Mouse (Mus musculus) right cerebral cortex, postnatal 10 days (tissue): ENCODE measurements around the gene Fut7.

Source experiments
- DNase-seq, 2 experiments: peaks; one replicate each; pipeline ENCODE4 v3.0.0; 2021; ENCODE audit warnings: low spot score in 2 of 2

Fut7 gene

GRCm38 (mm10) chr2:25425481-25425880, 2.4 kb downstream of the Fut7 start:
- DNase-seq: no peak

GRCm38 (mm10) chr2:25426721-25427191, 3.7 kb downstream of the Fut7 start:
- DNase-seq: peak; percentile 79 to 85

DNA sequence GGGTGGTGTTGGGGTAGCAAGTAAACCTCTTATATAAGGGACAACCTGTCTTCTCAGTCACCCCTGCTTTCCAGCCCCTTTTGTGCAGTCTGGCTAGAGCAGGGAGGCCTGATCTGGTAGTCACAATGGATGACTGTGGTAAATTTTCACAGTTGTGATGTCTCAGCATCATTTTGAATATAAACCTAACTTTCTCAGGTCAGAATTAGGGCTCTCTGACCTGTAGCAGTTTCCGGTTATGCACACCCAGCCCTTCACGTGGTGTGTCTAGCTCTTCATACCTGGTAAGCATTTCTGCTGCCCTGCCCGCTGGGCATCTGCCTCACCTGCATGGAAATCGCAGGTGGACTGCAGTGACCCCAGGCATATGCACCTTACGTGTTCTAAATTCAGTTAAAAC, 4.2 kb downstream of the Fut7 start:
- DNase-seq: no peak

- peak; percentile 96 for DNase-seq
These were observed 5.6 kb downstream of the Fut7 start, which contains the start of gene Abca2 for GRCm38 (mm10) chr2:25428442-25429236. Abca2 (plus strand) TSS chr2:25428703.

DNA sequence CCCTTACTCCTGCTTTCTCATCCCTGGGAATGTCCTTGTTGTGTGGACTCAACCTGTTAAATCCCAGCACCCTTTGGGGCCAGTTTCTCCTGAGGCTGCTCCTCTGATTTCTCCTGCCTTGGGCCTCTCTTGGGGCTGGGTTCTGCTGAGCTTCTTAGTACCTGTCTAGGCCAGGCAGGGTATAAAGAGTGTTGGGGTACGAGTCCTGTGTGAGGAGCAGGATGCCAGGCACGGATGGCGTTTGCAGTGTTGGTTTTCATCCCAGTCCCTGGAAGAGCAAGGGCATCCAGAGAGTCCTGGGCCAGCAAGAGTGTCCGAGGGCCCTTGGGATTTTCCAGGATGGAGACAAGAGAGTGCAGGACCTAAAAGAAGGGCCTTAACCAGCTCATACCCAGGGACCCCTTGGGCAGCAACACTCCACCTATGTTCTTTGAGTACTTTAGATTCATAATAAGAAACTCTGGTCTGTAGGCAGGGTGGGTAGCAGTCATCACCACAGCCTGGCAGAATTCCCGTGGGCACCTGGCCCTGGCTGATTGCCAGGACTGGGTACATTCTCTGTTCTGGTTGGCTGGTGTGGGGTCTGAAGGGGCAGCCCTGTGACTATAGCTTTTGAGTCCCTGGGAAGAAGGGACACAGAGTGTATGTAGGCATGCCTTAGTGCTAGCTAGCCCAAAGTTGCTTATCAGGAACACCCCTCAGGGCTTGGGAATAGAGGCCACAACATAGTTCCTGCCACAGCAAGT, 6.5 kb downstream of the Fut7 start:
- no peak for DNase-seq

- no peak for DNase-seq
These were observed 7.5 kb downstream of the Fut7 start for GRCm38 (mm10) chr2:25430395-25431233.

DNA sequence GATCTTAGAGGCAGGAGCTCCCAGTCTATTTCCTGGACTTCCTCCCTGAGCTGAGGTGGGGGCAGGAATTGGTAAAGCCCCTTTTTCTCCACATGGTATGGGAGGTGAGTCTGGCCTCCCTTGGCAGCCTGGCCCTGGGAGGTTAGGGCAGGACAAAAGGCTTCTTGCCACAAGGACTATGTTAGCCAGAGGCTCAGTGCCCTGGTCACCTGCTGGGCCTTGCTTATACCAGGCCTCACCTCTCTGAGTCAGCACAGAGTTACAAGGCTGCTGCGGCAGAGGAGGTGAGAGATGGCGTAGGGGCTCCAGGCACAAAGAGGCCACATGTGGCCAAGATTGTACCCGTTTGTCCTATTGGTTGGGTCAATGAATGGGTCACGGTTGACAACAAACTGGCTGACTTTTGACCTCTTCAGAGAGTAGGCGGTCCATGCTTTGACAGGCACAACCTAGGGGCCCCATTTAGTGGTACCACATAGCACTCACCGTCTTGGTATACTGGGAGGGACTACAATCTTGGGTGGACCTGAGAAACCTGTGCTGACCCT, 8.3 kb downstream of the Fut7 start:
- no peak for DNase-seq

GRCm38 (mm10) chr2:25432326-25433098, 9.4 kb downstream of the Fut7 start:
- no peak for DNase-seq

DNA sequence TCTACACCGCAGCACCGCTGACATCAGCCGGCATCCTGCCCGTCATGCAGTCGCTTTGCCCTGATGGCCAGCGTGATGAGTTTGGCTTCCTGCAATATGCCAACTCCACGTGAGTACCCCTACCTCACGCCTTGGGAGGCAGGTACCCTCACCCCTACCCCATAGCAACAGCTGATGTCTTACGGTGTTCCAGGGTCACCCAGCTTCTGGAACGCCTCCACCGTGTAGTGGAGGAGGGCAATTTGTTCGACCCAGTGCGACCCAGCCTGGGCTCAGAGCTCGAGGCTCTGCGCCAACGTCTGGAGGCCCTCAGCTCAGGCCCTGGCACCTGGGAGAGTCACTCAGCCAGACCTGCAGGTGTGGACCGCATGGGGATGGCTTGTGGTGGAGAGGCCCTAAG, 10.0 kb downstream of the Fut7 start:
- no peak for DNase-seq

- DNase-seq: no peak
These were observed 11.2 kb downstream of the Fut7 start for GRCm38 (mm10) chr2:25434292-25434691.

DNA sequence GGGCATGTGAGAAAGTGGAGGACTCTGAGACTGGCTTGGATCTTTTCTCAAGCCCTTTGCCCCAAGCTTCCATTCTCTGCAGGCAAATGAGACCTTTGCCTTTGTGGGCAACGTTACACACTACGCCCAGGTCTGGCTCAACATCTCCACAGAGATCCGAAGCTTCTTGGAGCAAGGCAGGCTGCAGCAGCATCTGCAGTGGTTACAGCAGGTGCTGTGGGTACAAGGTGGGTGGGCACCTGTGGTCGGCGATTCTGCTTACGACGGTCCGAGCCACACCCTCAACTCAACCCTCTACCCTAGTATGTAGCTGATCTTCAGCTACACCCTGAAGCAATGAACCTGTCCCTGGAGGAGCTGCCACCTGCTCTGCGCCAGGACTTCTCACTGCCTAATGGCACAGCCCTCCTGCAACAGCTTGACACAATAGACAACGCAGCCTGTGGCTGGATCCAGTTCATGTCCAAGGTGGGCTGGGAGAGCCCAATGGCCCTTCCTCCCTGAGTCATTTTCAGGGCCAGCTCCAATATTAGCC, 13.3 kb downstream of the Fut7 start:
- peak in 1 of 2 experiments; percentile 10 for DNase-seq

DNA sequence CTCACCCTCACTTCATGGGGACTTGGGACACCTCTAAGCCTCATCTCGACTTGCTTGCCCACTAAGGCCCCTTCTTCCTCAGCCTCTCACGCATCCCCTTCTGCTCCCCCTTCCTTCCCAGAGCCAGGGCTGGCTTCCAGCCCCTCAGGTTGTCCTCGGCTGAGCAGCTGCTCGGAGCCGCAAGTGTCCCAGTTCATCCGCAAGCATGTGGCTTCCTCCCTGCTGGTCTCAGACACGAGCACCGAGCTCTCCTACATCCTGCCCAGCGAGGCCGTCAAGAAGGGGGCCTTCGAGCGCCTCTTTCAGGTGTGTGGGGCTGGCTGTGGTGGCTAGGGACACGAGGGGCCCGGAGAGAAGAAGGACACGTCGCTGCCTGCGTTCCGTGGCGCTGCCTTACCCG, 18.0 kb downstream of the Fut7 start:
- DNase-seq: no peak

GRCm38 (mm10) chr2:25442682-25443081, 19.6 kb downstream of the Fut7 start:
- no peak for DNase-seq

GRCm38 (mm10) chr2:25450853-25451647, 28.0 kb downstream of the Fut7 start:
- DNase-seq: no peak

DNA sequence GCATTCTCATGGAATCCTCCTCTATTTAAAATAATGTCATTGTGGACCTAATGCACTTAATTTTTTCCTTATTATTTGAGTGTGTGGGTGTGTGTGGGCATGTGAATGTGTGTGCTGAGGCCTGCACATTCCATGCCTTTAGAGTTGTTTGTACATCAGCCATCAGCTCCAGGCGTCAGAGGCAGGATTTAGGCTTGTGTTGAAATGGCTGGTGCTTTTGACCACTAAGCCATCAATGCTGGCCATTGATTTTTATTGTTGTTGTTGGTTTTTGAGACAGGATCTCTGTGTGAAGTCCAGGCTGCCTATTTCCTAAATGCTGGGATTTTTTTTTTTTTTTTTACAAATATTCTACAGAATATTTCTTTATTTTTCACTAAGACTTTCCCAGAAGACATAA, 29.9 kb downstream of the Fut7 start:
- no peak for DNase-seq

DNA sequence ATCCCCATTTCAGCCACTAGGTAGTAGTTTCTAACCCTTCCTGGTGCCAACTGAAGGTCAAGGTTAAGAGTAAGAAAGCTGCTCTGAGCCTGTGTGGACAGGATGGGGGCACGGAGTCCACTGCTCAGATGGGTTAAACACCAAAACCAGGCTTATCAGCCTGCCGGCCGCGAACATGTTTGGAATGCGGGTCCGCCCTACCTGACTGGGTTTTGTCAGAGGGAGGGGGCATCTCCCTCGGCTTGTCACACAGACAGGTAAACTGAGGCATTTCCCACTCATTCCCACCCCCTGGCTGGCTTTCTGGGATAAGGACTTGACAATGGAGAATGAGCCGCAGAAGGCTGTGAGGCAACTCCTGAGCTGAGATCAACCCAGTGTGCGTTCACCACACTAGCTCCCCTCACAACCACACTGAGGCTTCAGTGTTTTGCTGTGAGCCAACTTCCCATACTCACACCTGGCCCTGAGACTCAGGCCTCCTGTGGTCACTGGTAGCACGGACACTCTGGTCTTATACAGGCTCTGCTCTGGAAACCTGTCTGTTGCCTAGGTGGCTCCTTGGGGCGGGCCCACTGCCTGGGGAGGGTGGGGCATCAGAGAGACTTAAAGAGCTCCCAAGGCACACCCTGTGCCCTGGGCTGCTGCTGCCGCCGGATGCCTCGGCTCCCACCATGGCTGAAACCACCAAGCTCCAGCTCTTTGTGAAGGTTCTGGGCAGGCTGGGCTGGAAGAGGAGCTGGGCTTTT, 33.3 kb downstream of the Fut7 start, which contains the start of gene Clic3:
Gene Clic3, plus strand, starts transcription at position 634 of the 749 bp plus-strand sequence.
- no peak for DNase-seq

- DNase-seq: peak in 1 of 2 experiments; percentile 33
These were observed 34.2 kb downstream of the Fut7 start for GRCm38 (mm10) chr2:25457022-25457896.

GRCm38 (mm10) chr2:25458911-25459310, 35.8 kb downstream of the Fut7 start:
- DNase-seq: peak in 1 of 2 experiments; percentile 46
